Mouse (Mus musculus): ENCODE data around the gene Scn8a. TPM values are rescaled to one million over a fixed set of nuclear protein-coding genes. Genes with fewer than 3 reads are reported as not detected.

The Scn8a gene
- polyA plus RNA-seq, 1 experiment = not detected

DNA sequence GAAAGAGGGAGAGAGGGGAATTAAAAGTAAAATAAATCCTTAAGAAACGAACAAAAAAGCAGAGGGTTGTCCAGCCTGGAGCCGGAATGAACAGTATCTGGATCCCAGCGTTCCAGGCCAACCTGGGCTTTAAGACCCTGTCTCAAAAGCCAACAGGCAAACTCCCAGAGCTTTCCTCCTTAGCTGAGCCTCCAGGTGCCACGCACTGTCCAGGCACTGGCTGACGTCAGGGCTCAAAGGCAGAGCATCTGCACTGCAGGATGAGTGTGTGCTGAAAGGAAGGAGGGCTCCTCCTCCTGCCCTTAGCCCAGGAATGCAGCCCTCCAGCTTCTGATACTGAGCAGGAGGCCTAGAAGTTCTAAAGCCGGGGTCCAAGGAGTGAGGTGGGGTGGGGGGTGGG is 224.3 kb downstream of the Scn8a start:
- TF ChIP-seq POLR2A (IDR thresholded peaks at IDR 0.05; ENCODE audit: insufficient read depth, low read depth, low read length) (no peak), CTCF (IDR thresholded peaks at IDR 0.05; ENCODE audit: insufficient read depth, low read depth, low read length) (no peak)
- 83% methylated on average over 6 of the region's 6 CpGs for WGBS
- no peak overlapping the region for H3K27ac ChIP-seq (ENCODE audit: insufficient read depth, low read depth, low read length)
- no peak overlapping the region for H3K4me3 ChIP-seq (ENCODE audit: insufficient read depth, low read depth, low read length)
- H3K4me1 ChIP-seq (ENCODE audit: control insufficient read depth, insufficient read depth, low read length) = peaks cover 21% of the 10 kb centered on the region

DNA sequence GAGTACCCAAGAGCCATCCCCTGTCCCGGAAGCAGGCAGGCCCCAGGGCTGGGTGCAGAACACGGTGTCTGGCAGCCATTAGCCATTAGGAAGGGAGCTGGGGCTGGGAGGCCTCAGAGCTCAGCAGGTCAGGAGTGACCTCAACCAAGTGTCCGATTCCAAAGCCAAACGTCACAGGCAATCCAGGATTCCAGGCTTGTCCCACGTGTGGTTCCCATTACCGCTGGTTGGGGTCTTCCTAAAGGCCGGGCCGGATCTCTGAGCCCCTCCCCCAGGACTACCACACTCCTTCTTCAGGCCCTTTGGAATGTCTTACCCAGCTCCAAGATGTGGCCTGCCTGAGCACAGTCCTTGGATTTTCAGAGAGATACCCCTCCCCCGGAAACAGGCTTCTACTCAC is 225.3 kb downstream of the Scn8a start:
- H3K27ac ChIP-seq (ENCODE audit: insufficient read depth, low read depth, low read length) = no peak overlapping the region
- 86% methylated on average over 9 of the region's 9 CpGs for WGBS
- no peak for TF ChIP-seq POLR2A (IDR thresholded peaks at IDR 0.05; ENCODE audit: insufficient read depth, low read depth, low read length)
- no peak for TF ChIP-seq CTCF (IDR thresholded peaks at IDR 0.05; ENCODE audit: insufficient read depth, low read depth, low read length)
- H3K4me1 ChIP-seq (ENCODE audit: control insufficient read depth, insufficient read depth, low read length) = peaks cover 21% of the 10 kb centered on the region
- no peak overlapping the region for H3K4me3 ChIP-seq (ENCODE audit: insufficient read depth, low read depth, low read length)

DNA sequence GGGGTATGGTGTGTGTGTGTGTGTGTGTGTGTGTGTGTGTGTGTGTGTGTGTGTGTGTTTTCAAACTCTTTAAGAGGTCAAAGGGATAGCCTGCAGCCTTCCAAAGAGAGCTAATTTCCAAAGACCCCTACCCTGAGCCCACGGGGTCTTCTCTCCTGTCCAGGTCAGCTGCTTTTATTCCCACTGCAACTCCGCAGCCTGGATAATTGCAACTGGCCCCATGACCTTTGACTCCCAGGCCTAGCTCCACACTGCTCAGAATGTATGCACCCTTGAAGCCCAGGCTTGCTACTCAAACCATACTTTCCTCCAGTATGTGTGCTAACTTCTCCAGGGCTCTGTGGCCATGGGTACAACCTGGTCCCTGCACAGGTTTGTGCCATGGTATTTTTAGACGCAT is 225.7 kb downstream of the Scn8a start:
- H3K4me3 ChIP-seq (ENCODE audit: insufficient read depth, low read depth, low read length) = no peak overlapping the region
- H3K4me1 ChIP-seq (ENCODE audit: control insufficient read depth, insufficient read depth, low read length) = peaks cover 21% of the 10 kb centered on the region
- no peak overlapping the region for H3K27ac ChIP-seq (ENCODE audit: insufficient read depth, low read depth, low read length)
- WGBS = 80% methylated on average over 3 of the region's 3 CpGs
- no peak for TF ChIP-seq CTCF (IDR thresholded peaks at IDR 0.05; ENCODE audit: insufficient read depth, low read depth, low read length)
- TF ChIP-seq POLR2A (IDR thresholded peaks at IDR 0.05; ENCODE audit: insufficient read depth, low read depth, low read length) = no peak

Other genes with a start within 250 kb of the Scn8a start
- not detected in 2 replicates for gene Smagp, start 232.9 kb upstream of the Scn8a start, polyA plus RNA-seq (2012; ENCODE audit: insufficient read depth, insufficient read length, low replicate concordance, missing spikeins)
- gene Bin2, start 200.3 kb upstream of the Scn8a start, polyA plus RNA-seq (2012; ENCODE audit: insufficient read depth, insufficient read length, low replicate concordance, missing spikeins) = not detected in 2 replicates
- not detected in 2 replicates for gene Cela1, start 181.9 kb upstream of the Scn8a start, polyA plus RNA-seq (2012; ENCODE audit: insufficient read depth, insufficient read length, low replicate concordance, missing spikeins)
- not detected in 2 replicates for gene Galnt6, start 140.5 kb upstream of the Scn8a start, polyA plus RNA-seq (2012; ENCODE audit: insufficient read depth, insufficient read length, low replicate concordance, missing spikeins)
- gene Slc4a8, start 108.1 kb upstream of the Scn8a start, polyA plus RNA-seq (2012; ENCODE audit: insufficient read depth, insufficient read length, low replicate concordance, missing spikeins) = 38.7 TPM in 1 of 2 replicates, not detected in the other
- gene Gm47841, start 177.5 kb downstream of the Scn8a start, polyA plus RNA-seq (2012; ENCODE audit: insufficient read depth, insufficient read length, low replicate concordance, missing spikeins) = not detected in 2 replicates
- not detected in 2 replicates for gene Fignl2, start 208.7 kb downstream of the Scn8a start, polyA plus RNA-seq (2012; ENCODE audit: insufficient read depth, insufficient read length, low replicate concordance, missing spikeins)
- not detected in 2 replicates for gene Ankrd33, start 245.9 kb downstream of the Scn8a start, polyA plus RNA-seq (2012; ENCODE audit: insufficient read depth, insufficient read length, low replicate concordance, missing spikeins)

Data from olfactory bulb, adult 2 months (tissue).